10 mouse cellular contexts compared by ENCODE assay signal in genomic region chr4:45493786-45494400, GRCm38 (mm10). TPM values are rescaled to one million over a fixed set of nuclear protein-coding genes. Genes with fewer than 3 reads are reported as not detected.
A peak's percentile ranks its signal among the peaks of the same experiment; 100 is the strongest.
DNase-seq lines count a peak whose midpoint lies in the region; ATAC-seq and TF ChIP-seq lines count a peak whose summit lies in the region.
"Had no signal": no experiment of that assay in that cellular context is flagged by ENCODE, and none has a peak within 500 bp of the region (broad histone marks: within the 10 kb centered on the region; RNA-seq: fewer than 3 reads in every experiment).

No protein-coding gene starts in this region.

- no peaks in the 10 kb centered on the region for H3K36me3 ChIP-seq in heart, embryonic 12.5 days
- no peaks in the 10 kb centered on the region for H3K36me3 ChIP-seq in lung, embryonic 15.5 days
- H3K36me3 ChIP-seq in intestine, postnatal 0 days (ENCODE audit: control insufficient read depth, insufficient read depth): no peaks in the 10 kb centered on the region; the same call in 1 of the 2 replicates

- no peak for DNase-seq in heart, postnatal 10 days
- no peak for DNase-seq in lung, postnatal 4 days
- peak; percentile 50 for DNase-seq in retina, postnatal 1 day
- no peak for DNase-seq in adrenal gland, postnatal 4 days (ENCODE audit: low spot score in 2 of 2)
- no peak for DNase-seq in gastrocnemius, adult 18-20 months (ENCODE audit: low spot score)
- DNase-seq: kidney, postnatal 25 days had no signal

- no peaks in the 10 kb centered on the region for H3K27me3 ChIP-seq in heart, embryonic 12.5 days (replicated peaks)
- H3K27me3 ChIP-seq in lung, embryonic 15.5 days: no peaks in the 10 kb centered on the region
- no peaks in the 10 kb centered on the region for H3K27me3 ChIP-seq in intestine, postnatal 0 days (replicated peaks; ENCODE audit: control insufficient read depth, insufficient read depth, low read length)

- TF ChIP-seq CTCF in intestine, postnatal 0 days (IDR thresholded peaks at IDR 0.05; ENCODE audit: low read depth): no peak

- H3K9ac ChIP-seq in heart, embryonic 12.5 days: peak overlapping the region; percentile 47
- no peak overlapping the region for H3K9ac ChIP-seq in lung, embryonic 15.5 days
- H3K9ac ChIP-seq in intestine, postnatal 0 days (ENCODE audit: low read depth, low read length): 0 out of 2 replicates have a peak overlapping the region, but pooled peaks have one; percentile 31

- H3K4me1 ChIP-seq in heart, embryonic 12.5 days (replicated peaks): peaks cover 99% of the 10 kb centered on the region
- H3K4me1 ChIP-seq in lung, embryonic 15.5 days: peaks cover 92% of the 10 kb centered on the region
- H3K4me1 ChIP-seq in intestine, postnatal 0 days (replicated peaks; ENCODE audit: control insufficient read depth, insufficient read depth, low read length): peaks cover 76% of the 10 kb centered on the region

- H3K27ac ChIP-seq in heart, embryonic 12.5 days (ENCODE audit: poor library complexity, severe bottlenecking): peak overlapping the region; percentile 84
- H3K27ac ChIP-seq in lung, embryonic 15.5 days: peak overlapping the region; percentile 97
- no peak overlapping the region; the same call in 1 of the 2 replicates for H3K27ac ChIP-seq in intestine, postnatal 0 days (ENCODE audit: low read depth, low read length)

- H3K4me3 ChIP-seq in heart, embryonic 12.5 days: no peak overlapping the region
- H3K4me3 ChIP-seq in lung, embryonic 15.5 days: no peak overlapping the region
- no peak overlapping the region for H3K4me3 ChIP-seq in intestine, postnatal 0 days (ENCODE audit: low read depth, low read length)

- H3K9me3 ChIP-seq in heart, embryonic 12.5 days (replicated peaks): no peaks in the 10 kb centered on the region
- H3K9me3 ChIP-seq in lung, embryonic 15.5 days: no peaks in the 10 kb centered on the region
- H3K9me3 ChIP-seq in intestine, postnatal 0 days (ENCODE audit: control insufficient read depth): no peaks in the 10 kb centered on the region

- intact Hi-C loops in heart, postnatal 10 days (cut with DNase I): no loop called here

- 27% methylated on average over 6 of the region's 6 CpGs for WGBS in heart, embryonic 12.5 days
- 36% methylated on average over 6 of the region's 6 CpGs for WGBS in lung, embryonic 15.5 days
- 35% methylated on average over 6 of the region's 6 CpGs for WGBS in intestine, postnatal 0 days

- H3K4me2 ChIP-seq in heart, embryonic 12.5 days: peak overlapping the region; percentile 31
- no peak overlapping the region for H3K4me2 ChIP-seq in lung, embryonic 15.5 days
- H3K4me2 ChIP-seq in intestine, postnatal 0 days (replicated peaks; ENCODE audit: low read depth): no peak overlapping the region

- ATAC-seq in heart, embryonic 12.5 days (ENCODE audit: insufficient number of reproducible peaks, low FRiP score): no peak
- ATAC-seq in lung, embryonic 15.5 days (ENCODE audit: borderline replicate concordance, extremely low read depth, low FRiP score, low TSS enrichment): no peak
- 0 out of 2 replicates have a peak, but pooled peaks have one; percentile 26 for ATAC-seq in intestine, postnatal 0 days
- ATAC-seq: CD4-positive, CD25-positive, alpha-beta regulatory T cell, adult 4 months had no signal

RNA-seq across cellular contexts. Expression of gene Shb, which starts 38.4 kb away (rescaled TPM):
- 13.9 and 15.3 TPM in 2 replicates for polyA plus RNA-seq in heart, embryonic 12.5 days (2016; fragmentation: Nextera tagmentation; extraction: Ambion mirVana)
- total RNA-seq in heart, postnatal 10 days (2021): 10 to 100 TPM; 67.9 to 71.6 TPM
- polyA plus RNA-seq in lung, embryonic 15.5 days (2015; fragmentation: Nextera tagmentation; extraction: Ambion mirVana): 11.4 and 13.5 TPM in 2 replicates
- 7.2 and 7.5 TPM in 2 replicates for polyA plus RNA-seq in intestine, postnatal 0 days (2015; fragmentation: Nextera tagmentation; extraction: Ambion mirVana)
- total RNA-seq in adrenal gland, postnatal 4 days (2021): 10 to 100 TPM; 52.3 to 55.3 TPM
- total RNA-seq in gastrocnemius, adult 18-20 months (2021): 1 to 10 TPM; 5.6 to 6.8 TPM

Comparison
In these comparisons a context has a peak if more than half of its experiments do, and no peak if none do; other contexts are left out.
1. RNA of gene Shb, which starts 38.4 kb away (total RNA-seq): 67.9 to 71.6 TPM in heart, postnatal 10 days and 52.3 to 55.3 TPM in adrenal gland, postnatal 4 days; 5.6 to 6.8 TPM in gastrocnemius, adult 18-20 months; every median in the first group is over 4 times any median in the second.